Mouse (Mus musculus): ENCODE measurements around the gene Grcc10. TPM values are rescaled to one million over a fixed set of nuclear protein-coding genes. Genes with fewer than 3 reads are reported as not detected.

The Grcc10 gene
- polyA plus RNA-seq, 1 experiment from 2014 or later, result 43.6 TPM

- Histone ChIP-seq H3K4me3 (ENCODE audit: inconsistent target) (peak within 1 kb of the TSS; percentile 100), H3K27ac (peak within 1 kb of the TSS; percentile 77), H3K79me2 (ENCODE audit: inconsistent target) (peaks cover 73% of the 10 kb centered on the region), H3K36me3 (ENCODE audit: inconsistent target) (peaks cover 30% of the 10 kb centered on the region)
- under 1% methylated on average over 76 of the region's 76 CpGs for WGBS (ENCODE audit: missing documents)
These were observed 29.1 kb downstream of the Grcc10 start, which contains the start of the genes Emg1 and Phb2 for GRCm38 (mm10) chr6:124711824-124712782. TSS of gene Emg1 (minus strand) at chr6:124712178. TSS of gene Phb2 (plus strand) at chr6:124712336.

GRCm38 (mm10) chr6:124708289-124708889, 32.8 kb downstream of the Grcc10 start:
- Histone ChIP-seq H3K36me3 (ENCODE audit: inconsistent target) (peaks cover 32% of the 10 kb centered on the region), H3K27ac (no peak overlapping the region), H3K4me3 (ENCODE audit: inconsistent target) (no peak overlapping the region), H3K79me2 (ENCODE audit: inconsistent target) (peaks cover 83% of the 10 kb centered on the region)
- WGBS (ENCODE audit: missing documents), result 96% methylated on average over 9 of the region's 10 CpGs

GRCm38 (mm10) chr6:124706061-124706627, 35.0 kb downstream of the Grcc10 start:
- no peak overlapping the region for H3K27ac ChIP-seq
- H3K4me3 ChIP-seq (ENCODE audit: inconsistent target), result no peak overlapping the region
- peaks cover 65% of the 10 kb centered on the region for H3K79me2 ChIP-seq (ENCODE audit: inconsistent target)
- WGBS (ENCODE audit: missing documents), result 86% methylated on average over 5 of the region's 5 CpGs
- peaks cover 49% of the 10 kb centered on the region for H3K36me3 ChIP-seq (ENCODE audit: inconsistent target)

- WGBS (ENCODE audit: missing documents), result 95% methylated on average over 2 of the region's 2 CpGs
- H3K27ac ChIP-seq, result no peak overlapping the region
- H3K4me3 ChIP-seq (ENCODE audit: inconsistent target), result no peak overlapping the region
- H3K36me3 ChIP-seq (ENCODE audit: inconsistent target), result peaks cover 59% of the 10 kb centered on the region
- H3K79me2 ChIP-seq (ENCODE audit: inconsistent target), result peaks cover 48% of the 10 kb centered on the region
These were observed 36.8 kb downstream of the Grcc10 start for GRCm38 (mm10) chr6:124704417-124704816.

- peaks cover 65% of the 10 kb centered on the region for H3K36me3 ChIP-seq (ENCODE audit: inconsistent target)
- WGBS (ENCODE audit: missing documents), result 86% methylated on average over 7 of the region's 7 CpGs
- H3K27ac ChIP-seq, result no peak overlapping the region
- H3K4me3 ChIP-seq (ENCODE audit: inconsistent target), result no peak overlapping the region
- peaks cover 42% of the 10 kb centered on the region for H3K79me2 ChIP-seq (ENCODE audit: inconsistent target)
These were observed 37.4 kb downstream of the Grcc10 start for GRCm38 (mm10) chr6:124703789-124704188.

GRCm38 (mm10) chr6:124702784-124703103, 38.4 kb downstream of the Grcc10 start:
- 59% methylated on average over 3 of the region's 3 CpGs for WGBS (ENCODE audit: missing documents)
- Histone ChIP-seq H3K36me3 (ENCODE audit: inconsistent target) (peaks cover 65% of the 10 kb centered on the region), H3K27ac (no peak overlapping the region), H3K79me2 (ENCODE audit: inconsistent target) (peaks cover 31% of the 10 kb centered on the region), H3K4me3 (ENCODE audit: inconsistent target) (no peak overlapping the region)

- peaks cover 26% of the 10 kb centered on the region for H3K79me2 ChIP-seq (ENCODE audit: inconsistent target)
- no peak overlapping the region for H3K27ac ChIP-seq
- peaks cover 62% of the 10 kb centered on the region for H3K36me3 ChIP-seq (ENCODE audit: inconsistent target)
- H3K4me3 ChIP-seq (ENCODE audit: inconsistent target), result no peak overlapping the region
- 95% methylated on average over 17 of the region's 17 CpGs for WGBS (ENCODE audit: missing documents)
These were observed 38.9 kb downstream of the Grcc10 start for GRCm38 (mm10) chr6:124702102-124702783.

GRCm38 (mm10) chr6:124701338-124701737, 39.8 kb downstream of the Grcc10 start:
- H3K27ac ChIP-seq, result no peak overlapping the region
- no peak overlapping the region for H3K4me3 ChIP-seq (ENCODE audit: inconsistent target)
- H3K36me3 ChIP-seq (ENCODE audit: inconsistent target), result peaks cover 62% of the 10 kb centered on the region
- peaks cover 17% of the 10 kb centered on the region for H3K79me2 ChIP-seq (ENCODE audit: inconsistent target)
- WGBS (ENCODE audit: missing documents), result 95% methylated on average over 8 of the region's 8 CpGs

GRCm38 (mm10) chr6:124699962-124700610, 41.1 kb downstream of the Grcc10 start:
- Histone ChIP-seq H3K4me3 (ENCODE audit: inconsistent target) (no peak overlapping the region), H3K27ac (no peak overlapping the region), H3K79me2 (ENCODE audit: inconsistent target) (peaks cover 5% of the 10 kb centered on the region; the same call in 1 of the 2 replicates), H3K36me3 (ENCODE audit: inconsistent target) (peaks cover 50% of the 10 kb centered on the region)
- 92% methylated on average over 10 of the region's 11 CpGs for WGBS (ENCODE audit: missing documents)

- 92% methylated on average over 4 of the region's 4 CpGs for WGBS (ENCODE audit: missing documents)
- Histone ChIP-seq H3K79me2 (ENCODE audit: inconsistent target) (no peaks in the 10 kb centered on the region), H3K4me3 (ENCODE audit: inconsistent target) (no peak overlapping the region), H3K27ac (no peak overlapping the region), H3K36me3 (ENCODE audit: inconsistent target) (peaks cover 43% of the 10 kb centered on the region)
These were observed 41.8 kb downstream of the Grcc10 start for GRCm38 (mm10) chr6:124699366-124699765.

GRCm38 (mm10) chr6:124698751-124699150, 42.4 kb downstream of the Grcc10 start:
- no peak overlapping the region for H3K27ac ChIP-seq
- H3K79me2 ChIP-seq (ENCODE audit: inconsistent target), result no peaks in the 10 kb centered on the region
- no peak overlapping the region for H3K4me3 ChIP-seq (ENCODE audit: inconsistent target)
- WGBS (ENCODE audit: missing documents), result 95% methylated on average over 6 of the region's 6 CpGs
- H3K36me3 ChIP-seq (ENCODE audit: inconsistent target), result peaks cover 37% of the 10 kb centered on the region

- WGBS (ENCODE audit: missing documents), result 93% methylated on average over 7 of the region's 7 CpGs
- H3K27ac ChIP-seq, result no peak overlapping the region
- H3K36me3 ChIP-seq (ENCODE audit: inconsistent target), result peaks cover 19% of the 10 kb centered on the region; the same call in 1 of the 2 replicates
- H3K79me2 ChIP-seq (ENCODE audit: inconsistent target), result no peaks in the 10 kb centered on the region
- no peak overlapping the region for H3K4me3 ChIP-seq (ENCODE audit: inconsistent target)
These were observed 44.6 kb downstream of the Grcc10 start for GRCm38 (mm10) chr6:124696441-124697150.

GRCm38 (mm10) chr6:124694166-124694955, 46.8 kb downstream of the Grcc10 start:
- H3K4me3 ChIP-seq (ENCODE audit: inconsistent target), result no peak overlapping the region
- H3K79me2 ChIP-seq (ENCODE audit: inconsistent target), result peaks cover 12% of the 10 kb centered on the region; the same call in 1 of the 2 replicates
- H3K27ac ChIP-seq, result no peak overlapping the region
- WGBS (ENCODE audit: missing documents), result 88% methylated on average over 15 of the region's 15 CpGs
- H3K36me3 ChIP-seq (ENCODE audit: inconsistent target), result peaks cover 6% of the 10 kb centered on the region; the same call in 1 of the 2 replicates
